Mouse (Mus musculus): Measurements from ENCODE around the gene Dph7.

- TF ChIP-seq CTCF (IDR thresholded peaks at IDR 0.05; ENCODE audit: low read depth), result no peak
- no peak for TF ChIP-seq EP300 (IDR thresholded peaks at IDR 0.05; ENCODE audit: low read depth)
Observed at GRCm38 (mm10) chr2:24918930-24919838, 43.0 kb upstream of the Dph7 start, which contains the start of gene Ehmt1.
